Mouse (Mus musculus) MEL (cell line): ENCODE data around the gene Prdm4. TPM values are rescaled to one million over a fixed set of nuclear protein-coding genes. Genes with fewer than 3 reads are reported as not detected.

Source experiments
- DNase-seq: peaks from one replicate; pipeline ENCODE4 v3.0.0; 2011; ENCODE audit warnings: low read depth, low spot score
- H3K27ac ChIP-seq: 2 replicates; pipeline ENCODE4 v1.5.1; 2012; ENCODE audit warnings: low read depth, mild to moderate bottlenecking, control low read depth, low read length, moderate library complexity; ENCODE audit not compliant: control insufficient read depth
- H3K27me3 ChIP-seq, 2 experiments: fragments of 150-350 bp in 1 of 2; sonication (generic) in 1 of 2; 2 replicates each; pipeline ENCODE4 v1.6.1; 2012; ENCODE audit warnings: low read length in 2 of 2, mild to moderate bottlenecking in 2 of 2, improper control_type of control experiment in 1 of 2, moderate library complexity in 1 of 2; ENCODE audit not compliant: insufficient read depth in 2 of 2, control insufficient read depth in 1 of 2
- H3K36me3 ChIP-seq, 2 experiments: 2 replicates each; pipeline ENCODE4 v1.6.1; 2012 to 2014; ENCODE audit warnings: low read length in 2 of 2, improper control_type of control experiment in 1 of 2, inconsistent platforms in 1 of 2, mild to moderate bottlenecking in 1 of 2; ENCODE audit not compliant: insufficient read depth in 2 of 2, control insufficient read depth in 1 of 2
- H3K4me1 ChIP-seq, 2 experiments: fragments of 150-350 bp in 1 of 2; sonication (generic) in 1 of 2; 2 replicates each; pipeline ENCODE4 v1.6.1; 2012; ENCODE audit warnings: low read length in 2 of 2, improper control_type of control experiment in 1 of 2, mild to moderate bottlenecking in 1 of 2; ENCODE audit not compliant: insufficient read depth in 2 of 2, control insufficient read depth in 1 of 2
- H3K4me3 ChIP-seq, 2 experiments: fragments of 150-350 bp in 1 of 2; sonication (generic) in 1 of 2; 2 replicates each; pipeline ENCODE4 v1.5.1; 2012; ENCODE audit warnings: low read depth in 2 of 2, low read length in 2 of 2, mild to moderate bottlenecking in 2 of 2, moderate library complexity in 2 of 2, control low read depth in 1 of 2, improper control_type of control experiment in 1 of 2; ENCODE audit not compliant: control insufficient read depth in 1 of 2, insufficient read depth in 1 of 2
- H3K79me2 ChIP-seq: 2 replicates; pipeline ENCODE4 v1.6.1; 2012; ENCODE audit warnings: mild to moderate bottlenecking, low read length, moderate library complexity; ENCODE audit not compliant: control insufficient read depth, poor library complexity, insufficient read depth
- H3K9ac ChIP-seq: 2 replicates; pipeline ENCODE4 v1.6.1; 2012; ENCODE audit warnings: low read depth, mild to moderate bottlenecking, control low read depth, low read length, moderate library complexity; ENCODE audit not compliant: control insufficient read depth, poor library complexity, severe bottlenecking
- H3K9me3 ChIP-seq: fragments of 150-350 bp; sonication (generic); replicated peaks from 2 replicates; pipeline ENCODE4 v1.6.1; 2012; ENCODE audit warnings: mild to moderate bottlenecking, low read length, improper control_type of control experiment, moderate library complexity; ENCODE audit not compliant: insufficient read depth
- CHD2 ChIP-seq: IDR thresholded peaks from 2 replicates; pipeline ENCODE4 v1.6.1; 2011; ENCODE audit warnings: low read length, improper control_type of control experiment
- CTCF ChIP-seq, 3 experiments: IDR thresholded peaks in 2 of 3; conservative IDR thresholded peaks in 1 of 3; 2 replicates each; pipeline ENCODE4 v1.5.1; 2011 to 2012; ENCODE audit warnings: low read length in 3 of 3, low read depth in 2 of 3, mild to moderate bottlenecking in 2 of 3, improper control_type of control experiment in 1 of 3, inconsistent platforms in 1 of 3, mixed read lengths in 1 of 3, moderate library complexity in 1 of 3; ENCODE audit not compliant: control insufficient read depth in 1 of 3, insufficient read depth in 1 of 3, poor library complexity in 1 of 3, severe bottlenecking in 1 of 3
- EP300 ChIP-seq, 2 experiments: IDR thresholded peaks; 2 replicates each; pipeline ENCODE4 v1.6.1; 2011; ENCODE audit warnings: improper control_type of control experiment in 2 of 2, low read length in 2 of 2, low read depth in 1 of 2, mild to moderate bottlenecking in 1 of 2
- MAFK ChIP-seq: IDR thresholded peaks from 2 replicates; pipeline ENCODE4 v1.6.1; 2011; ENCODE audit warnings: low read depth, mild to moderate bottlenecking, low read length, improper control_type of control experiment, borderline replicate concordance
- MAX ChIP-seq: IDR thresholded peaks from 2 replicates; pipeline ENCODE4 v1.6.1; 2011; ENCODE audit warnings: low read length, improper control_type of control experiment
- MAZ ChIP-seq: IDR thresholded peaks from 2 replicates; pipeline ENCODE4 v1.6.1; 2012; ENCODE audit warnings: low read depth, mild to moderate bottlenecking, inconsistent platforms, low read length, improper control_type of control experiment
- MEF2A ChIP-seq: IDR thresholded peaks from 2 replicates; pipeline ENCODE4 v1.6.1; 2014; ENCODE audit warnings: low read depth, mild to moderate bottlenecking, inconsistent platforms, low read length, improper control_type of control experiment; ENCODE audit not compliant: poor library complexity, insufficient replicate concordance, severe bottlenecking; ENCODE audit errors: extremely low read depth
- MYB ChIP-seq: IDR thresholded peaks from 2 replicates; pipeline ENCODE4 v1.6.1; 2011; ENCODE audit warnings: mild to moderate bottlenecking, low read depth, low read length, improper control_type of control experiment
- POLR2A ChIP-seq, 2 experiments: IDR thresholded peaks; 2 replicates each; pipeline ENCODE4 v1.6.1; 2011 to 2012; ENCODE audit warnings: low read length in 2 of 2, mild to moderate bottlenecking in 2 of 2, control low read depth in 1 of 2, improper control_type of control experiment in 1 of 2, low read depth in 1 of 2, moderate library complexity in 1 of 2; ENCODE audit not compliant: control insufficient read depth in 1 of 2, insufficient read depth in 1 of 2, poor library complexity in 1 of 2
- POLR2AphosphoS5 ChIP-seq: IDR thresholded peaks from 2 replicates; pipeline ENCODE4 v1.6.1; 2012; ENCODE audit warnings: low read depth, borderline replicate concordance, mild to moderate bottlenecking, inconsistent platforms, low read length, moderate library complexity, mixed read lengths
- RAD21 ChIP-seq: IDR thresholded peaks from 2 replicates; pipeline ENCODE4 v1.6.1; 2011; ENCODE audit warnings: mild to moderate bottlenecking, low read depth, low read length, improper control_type of control experiment
- TBP ChIP-seq: IDR thresholded peaks from 2 replicates; pipeline ENCODE4 v1.8.0; 2011; ENCODE audit warnings: low read depth, low read length, improper control_type of control experiment
- UBTF ChIP-seq: IDR thresholded peaks from 2 replicates; pipeline ENCODE4 v1.6.1; 2012; ENCODE audit warnings: low read depth, mild to moderate bottlenecking, inconsistent platforms, low read length, improper control_type of control experiment, moderate library complexity, borderline replicate concordance; ENCODE audit not compliant: insufficient read depth
- ZMIZ1 ChIP-seq: IDR thresholded peaks from 2 replicates; pipeline ENCODE4 v1.6.1; 2012; ENCODE audit warnings: low read depth, mild to moderate bottlenecking, inconsistent platforms, low read length, improper control_type of control experiment, moderate library complexity
- ZNF384 ChIP-seq: IDR thresholded peaks from 2 replicates; pipeline ENCODE4 v1.6.1; 2012; ENCODE audit warnings: low read depth, mild to moderate bottlenecking, inconsistent platforms, low read length, improper control_type of control experiment
- polyA plus RNA-seq, 2 experiments: library from polyadenylated mRNA; stranded (reverse) in 1 of 2; unstranded in 1 of 2; fragments of >175 nt in 1 of 2; fragments of >200 nt in 1 of 2; gene quantifications; 2 replicates each; pipeline versions ENCODE4 v1.2.1 to v1.2.4; 2012; ENCODE audit warnings: low replicate concordance in 2 of 2, low read depth in 1 of 2; ENCODE audit not compliant: insufficient read length in 2 of 2, insufficient read depth in 1 of 2, missing spikeins in 1 of 2
- total RNA-seq: library from RNA; depleted of rRNA; stranded (reverse); fragments of 300-350 nt; gene quantifications from 2 replicates; pipeline ENCODE4 v1.2.3, GENCODE M21; 2012

The Prdm4 gene
- total and polyA plus RNA-seq, 3 experiments = 26.2 to 43.4 (median 38.5) TPM

GRCm38 (mm10) chr10:85879886-85880486 lies 37.0 kb downstream of the Prdm4 start:
- no peak for TF ChIP-seq ZMIZ1
- TF ChIP-seq MAFK = no peak
- Histone ChIP-seq H3K9ac (no peak overlapping the region), H3K27ac (no peak overlapping the region), H3K4me1 (no peaks in the 10 kb centered on the region), H3K27me3 (no peaks in the 10 kb centered on the region), H3K36me3 (peaks cover 0 to 30% of the 10 kb centered on the region in 2 experiments; a peak in 2 of 4 replicates), H3K9me3 (no peaks in the 10 kb centered on the region), H3K4me3 (no peak overlapping the region), H3K79me2 (no peaks in the 10 kb centered on the region)
- no peak for DNase-seq

- Histone ChIP-seq H3K27me3 (no peaks in the 10 kb centered on the region), H3K4me1 (peaks cover 0 to 3% of the 10 kb centered on the region in 2 experiments; a peak in 2 of 4 replicates), H3K27ac (no peak overlapping the region), H3K9me3 (no peaks in the 10 kb centered on the region; the same call in 1 of the 2 replicates), H3K36me3 (peaks cover 4 to 21% of the 10 kb centered on the region in 2 experiments; a peak in 3 of 4 replicates), H3K9ac (no peak overlapping the region), H3K4me3 (no peak overlapping the region), H3K79me2 (peaks cover 21% of the 10 kb centered on the region)
- DNase-seq = no peak
- TF ChIP-seq MAZ (no peak), POLR2A (IDR thresholded peaks at IDR 0.05; ENCODE audit: control insufficient read depth in 1 of 2, insufficient read depth in 1 of 2, low read depth in 1 of 2, low read length in 2 of 2, poor library complexity in 1 of 2) (no peak), POLR2AphosphoS5 (no peak), UBTF (no peak), ZNF384 (no peak), MAX (no peak), TBP (no peak), EP300 (IDR thresholded peaks at IDR 0.05; ENCODE audit: low read depth in 1 of 2, low read length in 2 of 2) (no peak), RAD21 (no peak), CHD2 (no peak), MYB (no peak), CTCF (IDR thresholded peaks at IDR 0.05 in 2 of 3, conservative IDR thresholded peaks at IDR 0.05 in 1 of 3; ENCODE audit: control insufficient read depth in 1 of 3, insufficient read depth in 1 of 3, low read depth in 2 of 3, low read length in 3 of 3, poor library complexity in 1 of 3, severe bottlenecking in 1 of 3) (no peak), MEF2A (no peak)
Measured at GRCm38 (mm10) chr10:85875812-85876211, 41.1 kb downstream of the Prdm4 start.
